Mouse (Mus musculus): ENCODE data around the gene Ildr2.

DNA sequence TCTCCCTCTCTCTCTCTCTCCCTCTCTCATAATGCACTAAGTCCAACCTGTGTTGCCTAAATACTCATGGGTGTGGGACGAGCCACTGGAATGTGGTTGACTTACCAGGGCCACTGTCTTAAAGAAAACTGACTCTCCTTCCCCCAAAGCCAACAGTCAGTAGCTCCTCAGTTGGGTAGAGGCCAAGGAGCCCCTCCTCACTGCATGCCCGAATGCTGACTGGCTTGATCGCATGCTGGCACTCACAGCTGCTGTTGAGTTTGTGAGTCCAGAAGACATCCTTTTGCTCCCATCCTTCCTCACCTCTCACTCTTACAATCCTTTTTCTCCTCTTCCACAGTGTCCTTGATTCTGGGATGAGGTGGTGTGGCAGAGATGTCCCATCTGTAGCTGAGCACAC is 93.0 kb downstream of the Ildr2 start:
- TF ChIP-seq CTCF (conservative IDR thresholded peaks at IDR 0.05 in 1 of 2, IDR thresholded peaks at IDR 0.05 in 1 of 2; ENCODE audit: low read depth in 2 of 2, low read length in 2 of 2) (no peak), SMC3 (IDR thresholded peaks at IDR 0.05; ENCODE audit: low read depth, low read length) (no peak), POLR2A (IDR thresholded peaks at IDR 0.05; ENCODE audit: low read depth, low read length) (no peak), ZC3H11A (IDR thresholded peaks at IDR 0.05; ENCODE audit: low read depth, low read length) (no peak), MAFK (IDR thresholded peaks at IDR 0.05; ENCODE audit: insufficient replicate concordance, low read length) (no peak), MAX (IDR thresholded peaks at IDR 0.05; ENCODE audit: low read length) (no peak), RCOR1 (conservative IDR thresholded peaks at IDR 0.05; ENCODE audit: low read depth, low read length) (no peak)

Measured in CH12.LX (cell line).